Mouse (Mus musculus) granulocyte monocyte progenitor cell, adult 5-6 weeks (primary cell): ENCODE data around the gene Tmf1. TPM values are rescaled to one million over a fixed set of nuclear protein-coding genes. Genes with fewer than 3 reads are reported as not detected.

Experiments used
- ATAC-seq: replicated peaks from 2 replicates; pipeline ENCODE4 v1.8.0; 2016; ENCODE audit warnings: mild to moderate bottlenecking, moderate TSS enrichment, inconsistent platforms; ENCODE audit not compliant: poor library complexity, severe bottlenecking
- total RNA-seq, 2 experiments: library from RNA; stranded (forward) in 1 of 2; stranded (reverse) in 1 of 2; fragments of 200-712, 200-1000 nt in 1 of 2; fragments of >200 nt in 1 of 2; fragmentation: Nextera tagmentation in 1 of 2; gene quantifications; 2 replicates each; pipeline ENCODE4 v1.2.3; 2014 to 2017

Gene Tmf1
- total RNA-seq, 2 experiments from 2014 or later, result 14.3 to 72.7 TPM

DNA sequence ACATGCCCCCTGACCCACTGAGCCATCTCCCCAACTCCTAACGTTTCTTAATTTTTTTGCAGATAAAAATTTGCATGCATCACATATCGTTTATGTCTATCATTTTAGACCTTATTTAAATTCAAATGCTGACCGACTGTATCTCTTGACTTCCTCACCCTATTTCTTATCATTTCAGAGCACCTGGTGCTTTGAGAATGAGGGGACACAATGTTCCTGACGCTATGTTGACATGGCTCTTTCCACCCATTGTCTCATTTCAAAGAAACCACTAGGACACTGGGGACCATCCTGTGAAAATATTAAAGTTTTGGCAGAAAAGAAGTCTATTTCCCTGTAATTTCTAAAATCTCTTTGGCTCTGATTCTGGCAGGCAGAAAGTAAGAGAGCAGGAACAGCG is 62.0 kb downstream of the Tmf1 start:
- ATAC-seq, result no peak

DNA sequence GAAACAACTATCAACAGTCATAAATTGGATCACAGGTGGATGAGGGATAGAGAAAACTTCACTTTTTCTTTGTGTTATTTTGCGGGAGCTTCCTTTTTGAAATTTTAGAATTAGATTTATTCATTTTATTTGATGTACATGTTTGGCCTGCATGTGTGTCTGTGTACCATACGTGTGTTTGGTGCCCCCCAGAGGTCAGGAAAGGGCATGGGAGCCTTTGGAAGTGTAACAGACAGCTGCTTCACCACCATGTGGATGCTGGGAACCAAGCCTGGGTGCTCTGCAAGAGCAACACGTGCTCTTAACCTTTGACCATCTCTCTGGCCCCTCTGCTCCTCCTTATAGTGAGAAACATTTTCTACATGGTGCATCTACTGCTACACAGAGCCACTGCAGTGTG is 64.1 kb downstream of the Tmf1 start:
- no peak for ATAC-seq

GRCm38 (mm10) chr6:97112177-97112576 is 66.7 kb downstream of the Tmf1 start:
- ATAC-seq, result no peak

DNA sequence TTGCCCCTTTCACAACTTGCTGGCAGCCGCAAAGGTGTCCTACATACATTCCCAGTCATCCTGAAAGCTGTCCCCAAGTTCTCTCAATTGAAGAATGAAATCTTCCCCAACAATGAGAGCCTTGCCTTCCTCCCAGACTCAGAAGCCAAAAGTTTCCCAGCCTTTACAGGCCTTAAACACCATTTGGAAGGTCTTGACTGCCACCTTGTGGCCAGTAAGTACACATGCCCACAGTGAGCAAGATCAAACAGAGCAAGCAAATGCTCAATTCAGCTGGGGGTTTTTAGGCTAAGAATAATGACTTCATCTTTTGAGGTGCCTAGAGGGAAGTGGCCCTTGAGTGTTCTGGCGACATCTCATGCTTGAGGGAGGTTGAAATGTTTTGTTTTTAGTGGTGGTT is 72.1 kb downstream of the Tmf1 start:
- peak; percentile 86 for ATAC-seq

GRCm38 (mm10) chr6:97106106-97106505 is 72.8 kb downstream of the Tmf1 start:
- no peak for ATAC-seq

DNA sequence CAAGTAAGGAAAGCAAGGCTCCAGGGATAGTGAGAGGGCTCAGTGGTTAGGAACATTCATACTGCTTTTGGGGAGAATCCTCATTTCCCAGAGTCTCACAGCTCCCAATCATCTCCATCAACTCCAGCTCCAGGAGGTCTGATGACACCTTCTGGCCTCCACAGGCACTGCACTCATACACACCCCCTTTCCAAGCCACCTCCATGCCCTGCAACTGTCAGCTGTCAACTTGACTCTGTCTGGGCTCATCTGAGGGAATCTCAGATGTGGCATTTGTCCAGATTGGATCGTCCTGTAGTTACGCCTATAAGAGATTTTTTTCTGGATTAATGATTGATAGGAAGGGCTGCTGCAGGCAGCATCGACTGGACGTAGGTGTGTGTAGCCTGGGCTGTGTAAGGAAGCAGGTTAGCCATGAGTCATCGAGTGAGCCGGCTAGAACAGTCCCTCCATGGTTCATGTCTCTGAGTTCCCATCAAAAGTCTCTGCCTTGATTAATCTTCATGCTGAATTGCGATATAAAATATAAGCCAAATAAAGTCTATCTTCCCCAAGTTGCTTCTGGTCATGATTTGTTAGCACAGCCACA is 74.6 kb downstream of the Tmf1 start:
- ATAC-seq, result peak; percentile 56

Other genes with a start within 250 kb of the Tmf1 start
- not detected in 2 replicates for gene Fam19a4, start 118.7 kb downstream of the Tmf1 start, total RNA-seq (2014; fragmentation: Nextera tagmentation)
- not detected in 2 replicates for gene Fam19a4, start 118.7 kb downstream of the Tmf1 start, total RNA-seq (2017)
- gene Eogt, start 29.9 kb downstream of the Tmf1 start, total RNA-seq (2014; fragmentation: Nextera tagmentation), result 1.7 and 1.9 TPM in 2 replicates
- gene Eogt, start 29.9 kb downstream of the Tmf1 start, total RNA-seq (2017), result 2.4 and 4.5 TPM in 2 replicates
- 35.8 and 36.8 TPM in 2 replicates for gene Uba3, start 26.5 kb upstream of the Tmf1 start, total RNA-seq (2014; fragmentation: Nextera tagmentation)
- 54.7 and 64.6 TPM in 2 replicates for gene Uba3, start 26.5 kb upstream of the Tmf1 start, total RNA-seq (2017)
- 40.8 and 51.9 TPM in 2 replicates for gene Arl6ip5, start 31.6 kb upstream of the Tmf1 start, total RNA-seq (2014; fragmentation: Nextera tagmentation)
- gene Arl6ip5, start 31.6 kb upstream of the Tmf1 start, total RNA-seq (2017), result 62.5 and 68.2 TPM in 2 replicates
- gene Lmod3, start 73.6 kb upstream of the Tmf1 start, total RNA-seq (2014; fragmentation: Nextera tagmentation), result not detected in 2 replicates
- not detected in 2 replicates for gene Lmod3, start 73.6 kb upstream of the Tmf1 start, total RNA-seq (2017)